Mouse (Mus musculus) kidney, embryonic 16.5 days (tissue): ENCODE measurements around the gene Adamts7. TPM values are rescaled to one million over a fixed set of nuclear protein-coding genes. Genes with fewer than 3 reads are reported as not detected.

Experiments
- ATAC-seq: fragments of 200-750 bp; cut with Nextera tagmentation; 2 replicates; pipeline ENCODE4 v1.8.0; 2017; ENCODE audit warnings: moderate TSS enrichment; ENCODE audit not compliant: low FRiP score, low TSS enrichment
- H3K27ac ChIP-seq: fragments of 300-500 bp; sonication (generic); 2 replicates; pipeline ENCODE4 v1.5.1; 2014; ENCODE audit warnings: low read length
- H3K27me3 ChIP-seq: fragments of 300-500 bp; sonication (generic); 2 replicates; pipeline ENCODE4 v1.6.1; 2014; ENCODE audit warnings: low read length, control low read depth, mixed read lengths; ENCODE audit not compliant: insufficient read depth
- H3K36me3 ChIP-seq: fragments of 300-500 bp; sonication (generic); 2 replicates; pipeline ENCODE4 v1.6.1; 2014; ENCODE audit warnings: low read length, control low read depth, mixed read lengths; ENCODE audit not compliant: insufficient read depth
- H3K4me1 ChIP-seq: fragments of 300-500 bp; sonication (generic); 2 replicates; pipeline ENCODE4 v1.6.1; 2014; ENCODE audit warnings: low read length, control low read depth, mixed read lengths; ENCODE audit not compliant: insufficient read depth
- H3K4me2 ChIP-seq: fragments of 300-500 bp; sonication (generic); replicated peaks from 2 replicates; pipeline ENCODE4 v1.6.1; 2014; ENCODE audit warnings: low read depth, low read length
- H3K4me3 ChIP-seq: fragments of 300-500 bp; sonication (generic); 2 replicates; pipeline ENCODE4 v1.5.1; 2014; ENCODE audit warnings: mild to moderate bottlenecking, low read length
- H3K9ac ChIP-seq: fragments of 300-500 bp; sonication (generic); replicated peaks from 2 replicates; pipeline ENCODE4 v1.6.1; 2014; ENCODE audit warnings: low read length
- H3K9me3 ChIP-seq: fragments of 300-500 bp; sonication (generic); 2 replicates; pipeline ENCODE4 v1.6.1; 2016; ENCODE audit warnings: low read length, control low read depth
- WGBS: fragments of 180-500 bp; shearing (Covaris S2); extraction: QIAGEN DNeasy Blood & Tissue Kit; methylation state at CpG from one replicate; pipeline ENCODE4 v1.1.7; 2014; 5-methylcytosine and 5-hydroxymethylcytosine counted together
- polyA plus RNA-seq: library from polyadenylated mRNA; unstranded; fragments of >200 nt; fragmentation: Nextera tagmentation; extraction: Ambion mirVana; gene quantifications from 2 replicates; pipeline ENCODE4 v1.2.1, GENCODE M21; 2015

Gene Adamts7
- polyA plus RNA-seq, 1 experiment from 2014 or later, result 17.5 TPM

DNA sequence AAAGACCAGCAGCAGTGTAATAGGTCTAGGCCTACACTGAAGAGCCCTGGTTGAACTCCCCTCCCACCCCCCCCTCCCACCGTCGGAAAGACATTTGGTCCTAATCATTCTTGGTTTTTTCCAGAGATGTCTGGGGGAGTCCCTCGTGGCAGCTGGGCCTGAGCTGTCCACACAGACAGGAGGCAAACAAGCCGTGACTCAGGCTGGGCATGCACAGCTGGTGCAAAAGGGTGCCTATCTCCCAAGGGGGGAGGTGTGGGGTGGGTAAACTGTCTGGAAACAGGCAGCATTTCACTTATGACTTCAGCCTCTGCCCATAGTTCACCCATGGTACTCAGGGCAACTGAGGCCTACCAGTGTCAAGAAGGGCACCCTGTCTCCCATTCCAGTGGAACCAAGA lies 38.7 kb downstream of the Adamts7 start:
- ATAC-seq, result peak; percentile 8; the same call in 1 of the 2 replicates
- no peak overlapping the region for H3K9ac ChIP-seq
- H3K27ac ChIP-seq, result no peak overlapping the region
- peaks cover 28% of the 10 kb centered on the region for H3K36me3 ChIP-seq
- no peaks in the 10 kb centered on the region for H3K9me3 ChIP-seq
- no peaks in the 10 kb centered on the region for H3K27me3 ChIP-seq
- no peak overlapping the region for H3K4me3 ChIP-seq
- 39% methylated on average over 4 of the region's 4 CpGs for WGBS
- H3K4me2 ChIP-seq, result no peak overlapping the region
- H3K4me1 ChIP-seq, result peaks cover 4% of the 10 kb centered on the region; the same call in 1 of the 2 replicates

DNA sequence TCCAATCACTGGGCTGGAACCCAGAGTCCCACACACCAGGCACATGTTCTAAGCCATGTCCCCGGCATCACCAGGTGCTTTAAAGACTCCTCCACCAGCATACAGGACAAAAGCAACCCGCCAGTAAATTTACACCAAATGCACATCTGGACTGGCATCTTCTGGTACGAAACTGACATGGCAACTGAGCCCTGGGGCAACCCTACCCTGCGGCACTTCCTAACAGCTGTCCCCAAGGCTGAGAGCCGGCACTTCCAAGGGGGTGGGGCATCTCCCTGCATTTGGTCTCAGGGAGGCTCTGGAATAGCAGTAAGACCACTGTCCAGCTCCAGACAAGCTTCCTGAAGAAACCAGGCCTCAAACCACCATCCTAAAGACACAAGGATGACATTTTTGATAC lies 40.4 kb downstream of the Adamts7 start:
- Histone ChIP-seq H3K27me3 (no peaks in the 10 kb centered on the region), H3K4me1 (peaks cover 4% of the 10 kb centered on the region; the same call in 1 of the 2 replicates), H3K4me2 (no peak overlapping the region), H3K9me3 (no peaks in the 10 kb centered on the region), H3K4me3 (no peak overlapping the region), H3K36me3 (peaks cover 29% of the 10 kb centered on the region), H3K9ac (no peak overlapping the region), H3K27ac (no peak overlapping the region)
- 75% methylated on average over 5 of the region's 5 CpGs for WGBS
- ATAC-seq, result no peak

DNA sequence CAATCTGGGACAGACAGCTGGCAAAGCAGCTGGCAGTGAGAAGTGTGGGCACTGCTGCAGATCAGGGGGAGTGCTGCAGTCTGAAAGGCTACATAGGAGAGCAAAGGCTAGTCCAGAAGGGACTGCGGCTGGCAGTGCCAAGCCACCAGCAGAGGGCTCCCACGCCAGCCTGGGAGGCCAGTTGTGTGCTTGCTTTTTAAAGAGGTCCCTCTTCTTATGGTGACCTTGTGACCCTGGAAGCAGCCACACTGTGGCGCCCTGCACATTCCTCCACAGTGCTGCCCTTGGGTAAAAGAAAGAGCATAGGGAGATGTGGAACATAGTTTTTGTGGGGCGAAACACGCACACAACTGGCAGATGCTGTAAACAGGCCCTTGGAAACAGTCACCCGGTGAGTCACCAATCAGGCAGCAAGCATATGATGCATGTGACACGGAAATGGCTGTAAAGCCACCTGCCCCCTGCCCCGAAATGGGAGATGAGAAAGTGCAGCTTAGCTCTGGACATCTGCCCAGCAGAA lies 41.6 kb downstream of the Adamts7 start:
- H3K9me3 ChIP-seq, result no peaks in the 10 kb centered on the region
- no peak overlapping the region for H3K9ac ChIP-seq
- ATAC-seq, result no peak
- no peak overlapping the region for H3K4me3 ChIP-seq
- no peaks in the 10 kb centered on the region for H3K4me1 ChIP-seq
- H3K36me3 ChIP-seq, result peaks cover 38% of the 10 kb centered on the region
- no peaks in the 10 kb centered on the region for H3K27me3 ChIP-seq
- no peak overlapping the region for H3K27ac ChIP-seq
- H3K4me2 ChIP-seq, result no peak overlapping the region
- WGBS, result 60% methylated on average over 8 of the region's 8 CpGs

DNA sequence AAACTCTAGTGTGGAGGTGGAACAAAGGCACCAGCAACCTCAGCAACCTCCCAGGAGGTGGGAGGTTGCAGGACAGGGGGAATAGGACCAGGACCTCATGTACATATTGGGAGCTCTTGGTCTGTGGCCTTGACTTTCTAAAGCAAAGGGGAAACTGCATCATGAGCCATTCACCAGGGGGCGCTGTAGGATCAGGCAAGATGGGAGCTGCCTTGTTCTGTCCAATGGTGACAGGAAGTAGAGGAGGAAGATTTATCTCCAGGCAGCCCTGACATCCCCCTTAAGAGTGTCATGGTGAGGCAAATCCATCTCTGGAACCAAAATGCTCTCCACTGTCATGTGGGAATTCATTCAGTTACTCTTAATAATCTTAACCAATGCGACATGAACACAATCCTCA lies 43.6 kb downstream of the Adamts7 start:
- ATAC-seq, result peak; percentile 36; the same call in 1 of the 2 replicates
- Histone ChIP-seq H3K27ac (no peak overlapping the region), H3K27me3 (no peaks in the 10 kb centered on the region), H3K4me1 (no peaks in the 10 kb centered on the region), H3K36me3 (peaks cover 39% of the 10 kb centered on the region), H3K4me2 (no peak overlapping the region), H3K4me3 (no peak overlapping the region), H3K9ac (no peak overlapping the region), H3K9me3 (no peaks in the 10 kb centered on the region)
- 47% methylated on average over 2 of the region's 2 CpGs for WGBS

DNA sequence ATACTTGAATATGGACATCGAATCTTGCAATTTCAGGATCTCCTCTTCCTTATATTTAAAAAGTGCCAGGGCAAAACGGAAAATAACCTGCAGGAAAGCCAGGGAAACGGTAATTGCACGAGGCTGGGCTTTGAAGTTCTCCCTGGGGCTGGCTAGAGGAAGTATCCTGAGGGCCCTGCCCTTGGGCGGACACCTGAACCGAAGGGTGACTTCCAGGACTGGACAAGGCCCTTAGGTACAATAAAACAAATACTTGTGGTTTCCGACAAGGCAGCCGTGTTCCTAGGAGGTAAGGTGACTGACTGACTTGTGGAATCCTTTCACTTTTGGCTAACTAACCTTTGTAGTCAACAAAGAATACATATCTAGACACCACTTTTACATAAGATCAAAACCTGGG lies 44.9 kb downstream of the Adamts7 start:
- no peak overlapping the region for H3K4me2 ChIP-seq
- ATAC-seq, result no peak
- H3K9me3 ChIP-seq, result no peaks in the 10 kb centered on the region
- H3K36me3 ChIP-seq, result peaks cover 33% of the 10 kb centered on the region
- H3K4me1 ChIP-seq, result no peaks in the 10 kb centered on the region
- 61% methylated on average over 8 of the region's 8 CpGs for whole genome bisulfite sequencing
- H3K27ac ChIP-seq, result no peak overlapping the region
- H3K9ac ChIP-seq, result no peak overlapping the region
- H3K27me3 ChIP-seq, result no peaks in the 10 kb centered on the region
- no peak overlapping the region for H3K4me3 ChIP-seq

DNA sequence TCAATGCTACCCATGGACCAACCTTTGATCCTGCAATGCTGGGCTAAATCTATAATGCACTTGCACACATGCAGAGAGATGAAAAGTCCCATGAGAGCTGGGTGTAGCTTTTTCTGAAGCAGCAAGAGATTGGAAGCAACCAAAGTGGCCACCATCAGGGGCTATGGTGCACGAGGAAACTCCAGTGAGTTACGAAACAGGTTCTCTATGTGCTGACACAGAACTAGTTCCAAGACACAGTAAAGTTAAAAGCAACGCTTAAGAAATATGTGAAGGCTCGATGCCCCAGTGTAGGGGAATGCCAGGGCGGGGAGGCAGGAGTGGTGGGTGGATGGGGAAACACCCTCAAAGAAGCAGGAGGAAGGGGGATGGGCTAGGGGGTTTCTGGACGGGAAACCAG lies 45.8 kb downstream of the Adamts7 start:
- Histone ChIP-seq H3K4me2 (no peak overlapping the region), H3K4me1 (no peaks in the 10 kb centered on the region), H3K36me3 (peaks cover 36% of the 10 kb centered on the region), H3K9me3 (no peaks in the 10 kb centered on the region), H3K27ac (no peak overlapping the region), H3K9ac (no peak overlapping the region), H3K27me3 (no peaks in the 10 kb centered on the region), H3K4me3 (no peak overlapping the region)
- WGBS, result 84% methylated on average over 6 of the region's 6 CpGs
- ATAC-seq, result no peak

DNA sequence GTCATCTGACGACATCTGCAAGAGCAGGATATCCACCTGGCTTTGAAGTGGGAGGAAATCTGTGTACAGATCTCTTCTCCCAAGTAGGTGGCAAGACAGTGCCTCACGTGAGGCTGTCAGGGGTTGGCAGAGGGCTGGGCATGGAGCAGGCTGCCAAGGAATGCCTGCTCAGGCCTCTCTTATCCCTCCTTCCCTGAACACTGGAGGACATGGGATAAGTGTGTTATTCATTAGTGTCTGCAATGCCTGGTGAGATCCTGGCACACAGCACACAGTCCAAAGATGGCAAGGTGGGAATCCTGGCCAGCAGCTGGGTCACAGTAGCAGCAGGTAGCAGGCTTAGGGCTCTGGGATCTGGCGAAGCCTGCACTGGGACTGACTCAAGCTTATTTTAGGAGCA lies 50.3 kb downstream of the Adamts7 start:
- Histone ChIP-seq H3K36me3 (peaks cover 31% of the 10 kb centered on the region), H3K9me3 (no peaks in the 10 kb centered on the region), H3K27ac (no peak overlapping the region), H3K27me3 (no peaks in the 10 kb centered on the region), H3K4me3 (no peak overlapping the region), H3K4me2 (no peak overlapping the region), H3K4me1 (no peaks in the 10 kb centered on the region), H3K9ac (no peak overlapping the region)
- WGBS, result 81% methylated on average over 3 of the region's 3 CpGs
- no peak for ATAC-seq

DNA sequence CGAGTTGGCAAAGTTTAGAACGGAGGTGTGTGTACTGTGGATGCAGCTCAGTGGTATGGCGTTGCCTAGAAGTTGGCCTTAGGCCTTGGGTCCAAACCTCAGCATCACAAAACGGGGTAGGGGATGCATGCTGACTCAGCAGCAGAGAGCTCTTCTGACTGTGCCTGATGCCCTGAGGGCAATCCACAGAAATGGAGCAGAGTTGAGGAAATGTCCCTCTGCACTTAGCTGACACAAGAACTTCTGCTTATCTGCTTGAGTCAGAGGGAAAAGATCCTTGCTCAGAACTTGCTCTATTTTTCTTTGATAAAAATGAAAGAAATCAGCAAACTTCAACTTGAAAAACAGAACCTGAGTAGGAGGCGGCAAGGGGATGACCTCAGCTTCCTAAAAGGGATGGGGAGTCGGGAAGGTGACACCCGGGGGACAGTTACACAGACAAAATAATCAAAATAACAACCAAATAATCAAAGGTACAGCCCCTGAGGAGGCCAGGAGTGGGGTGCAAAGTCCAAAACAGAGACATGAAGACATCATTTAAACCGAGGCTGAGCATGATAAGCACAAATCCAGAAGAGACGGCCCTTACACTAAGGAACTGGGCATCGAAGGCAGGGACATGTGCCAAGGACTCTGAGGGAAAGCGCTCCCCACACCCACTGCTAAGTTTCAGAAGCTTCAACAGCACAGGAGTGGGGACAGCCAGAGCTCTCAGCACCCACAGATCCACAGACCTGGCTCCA lies 53.6 kb downstream of the Adamts7 start:
- no peak overlapping the region for H3K4me2 ChIP-seq
- ATAC-seq, result no peak
- 77% methylated on average over 11 of the region's 11 CpGs for WGBS
- peaks cover 14% of the 10 kb centered on the region for H3K36me3 ChIP-seq
- no peak overlapping the region for H3K9ac ChIP-seq
- H3K27ac ChIP-seq, result no peak overlapping the region
- H3K4me1 ChIP-seq, result no peaks in the 10 kb centered on the region
- no peaks in the 10 kb centered on the region for H3K9me3 ChIP-seq
- H3K4me3 ChIP-seq, result no peak overlapping the region
- no peaks in the 10 kb centered on the region for H3K27me3 ChIP-seq

DNA sequence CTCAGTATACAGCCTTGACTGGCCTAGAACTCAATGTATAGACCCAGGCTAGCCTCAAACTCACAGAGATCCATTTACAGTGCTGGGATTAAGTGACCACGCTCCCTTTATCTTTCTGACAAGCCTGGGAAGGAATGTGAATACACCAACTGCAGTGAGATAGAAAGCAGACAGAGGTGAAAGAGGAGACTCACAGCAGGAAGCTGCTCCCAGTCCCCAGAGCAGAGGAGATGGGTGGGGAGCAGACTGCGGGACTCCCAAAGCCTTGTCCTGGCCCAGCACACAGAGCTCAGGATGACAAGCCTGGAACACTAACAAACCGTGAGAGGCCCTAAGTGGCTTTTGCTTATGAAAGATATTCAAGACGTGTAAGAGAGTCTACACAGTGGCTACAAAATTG lies 54.6 kb downstream of the Adamts7 start:
- Histone ChIP-seq H3K27ac (no peak overlapping the region), H3K4me1 (no peaks in the 10 kb centered on the region), H3K4me2 (no peak overlapping the region), H3K27me3 (no peaks in the 10 kb centered on the region), H3K4me3 (no peak overlapping the region), H3K36me3 (peaks cover 23% of the 10 kb centered on the region), H3K9ac (no peak overlapping the region), H3K9me3 (no peaks in the 10 kb centered on the region)
- no peak for ATAC-seq
- 64% methylated on average over 4 of the region's 4 CpGs for WGBS

DNA sequence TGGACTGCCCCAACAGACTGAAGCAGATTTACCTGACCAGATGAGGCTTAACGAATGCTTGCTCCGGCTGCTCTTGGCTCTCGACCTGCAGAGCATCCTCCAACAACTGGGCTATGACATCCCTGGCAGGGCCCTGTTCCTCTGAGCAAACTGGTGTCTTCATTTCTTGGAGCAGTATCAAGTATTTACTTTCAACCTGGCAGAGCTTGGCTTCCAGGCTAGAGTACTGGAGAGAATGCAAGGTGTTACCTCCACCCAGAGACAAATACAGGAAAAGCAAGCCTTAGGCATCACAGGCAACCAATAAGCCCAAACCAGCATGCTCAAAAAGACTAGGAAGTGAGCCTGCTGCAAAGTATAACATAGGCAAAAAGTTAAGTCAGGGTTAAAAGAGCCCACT lies 59.4 kb downstream of the Adamts7 start:
- 90% methylated on average over 3 of the region's 3 CpGs for WGBS
- no peaks in the 10 kb centered on the region for H3K4me1 ChIP-seq
- H3K9ac ChIP-seq, result no peak overlapping the region
- ATAC-seq, result no peak
- peaks cover 18% of the 10 kb centered on the region for H3K36me3 ChIP-seq
- H3K4me3 ChIP-seq, result no peak overlapping the region
- no peak overlapping the region for H3K27ac ChIP-seq
- no peaks in the 10 kb centered on the region for H3K9me3 ChIP-seq
- H3K4me2 ChIP-seq, result no peak overlapping the region
- no peaks in the 10 kb centered on the region for H3K27me3 ChIP-seq
